Mouse (Mus musculus) spleen, adult 12 weeks (tissue): ENCODE data around the gene Upk1a.

Experiments
- DNase-seq: peaks from one replicate; pipeline ENCODE4 v3.0.0; 2022; ENCODE audit warnings: low spot score

The Upk1a gene

GRCm38 (mm10) chr7:30572969-30573368 is 39.7 kb downstream of the Upk1a start:
- DNase-seq: peak; percentile 58

GRCm38 (mm10) chr7:30572389-30572788 is 40.3 kb downstream of the Upk1a start:
- no peak for DNase-seq

- DNase-seq: no peak
These were observed 45.1 kb downstream of the Upk1a start for GRCm38 (mm10) chr7:30567555-30567954.

GRCm38 (mm10) chr7:30566033-30566432 is 46.6 kb downstream of the Upk1a start:
- no peak for DNase-seq

GRCm38 (mm10) chr7:30564970-30565571 is 47.6 kb downstream of the Upk1a start, which contains the start of gene Igflr1:
Igflr1 (plus strand) TSS chr7:30565427.
- no peak for DNase-seq

GRCm38 (mm10) chr7:30563906-30564280 is 48.8 kb downstream of the Upk1a start:
- DNase-seq: peak; percentile 39

GRCm38 (mm10) chr7:30563117-30563905 is 49.3 kb downstream of the Upk1a start, which contains the start of the genes U2af1l4, Gm49396 and Psenen:
U2af1l4 (plus strand) TSS chr7:30563301.
Gm49396 (plus strand) TSS chr7:30563344.
Psenen (minus strand) TSS chr7:30563627.
- DNase-seq: peak; percentile 86

GRCm38 (mm10) chr7:30562526-30563116 is 50.0 kb downstream of the Upk1a start:
- no peak for DNase-seq

GRCm38 (mm10) chr7:30560296-30560695 is 52.4 kb downstream of the Upk1a start:
- DNase-seq: no peak

- peak; percentile 83 for DNase-seq
These were observed 53.1 kb downstream of the Upk1a start, which contains the start of gene Lin37 for GRCm38 (mm10) chr7:30559443-30559954. Lin37 (minus strand) TSS chr7:30559838.

GRCm38 (mm10) chr7:30558656-30559442 is 53.8 kb downstream of the Upk1a start:
- peak; percentile 22 for DNase-seq

- no peak for DNase-seq
These were observed 54.6 kb downstream of the Upk1a start for GRCm38 (mm10) chr7:30557901-30558514.

- DNase-seq: no peak
These were observed 55.6 kb downstream of the Upk1a start for GRCm38 (mm10) chr7:30556894-30557536.

- DNase-seq: no peak
These were observed 58.6 kb downstream of the Upk1a start for GRCm38 (mm10) chr7:30553810-30554584.
